Mouse (Mus musculus) embryonic facial prominence, embryonic 14.5 days (tissue): ENCODE data around the gene Esr1. TPM values are rescaled to one million over a fixed set of nuclear protein-coding genes. Genes with fewer than 3 reads are reported as not detected.
A peak's percentile ranks its signal among the peaks of the same experiment; 100 is the strongest.

Source experiments
- ATAC-seq: fragments of 200-750 bp; cut with Nextera tagmentation; 2 replicates; pipeline ENCODE4 v1.8.0; 2017; ENCODE audit warnings: low read depth, moderate number of reproducible peaks, moderate TSS enrichment
- DNase-seq: peaks from one replicate; pipeline ENCODE4 v3.0.0-alpha.2; 2015; ENCODE audit warnings: low spot score
- H3K27ac ChIP-seq: fragments of 300-500 bp; sonication (generic); replicated peaks from 2 replicates; pipeline ENCODE4 v1.5.1; 2014; ENCODE audit warnings: low read depth, mild to moderate bottlenecking, low read length, moderate library complexity
- H3K27me3 ChIP-seq: fragments of 300-500 bp; sonication (generic); replicated peaks from 2 replicates; pipeline ENCODE4 v1.6.1; 2014; ENCODE audit warnings: low read length; ENCODE audit not compliant: control insufficient read depth, insufficient read depth
- H3K36me3 ChIP-seq: fragments of 300-500 bp; sonication (generic); 2 replicates; pipeline ENCODE4 v1.6.1; 2014; ENCODE audit warnings: low read length, mixed read lengths; ENCODE audit not compliant: control insufficient read depth, insufficient read depth
- H3K4me1 ChIP-seq: fragments of 300-500 bp; sonication (generic); 2 replicates; pipeline ENCODE4 v1.6.1; 2014; ENCODE audit warnings: antibody characterized with exemption, low read length; ENCODE audit not compliant: control insufficient read depth, insufficient read depth
- H3K4me2 ChIP-seq: fragments of 300-500 bp; sonication (generic); 2 replicates; pipeline ENCODE4 v1.6.1; 2014; ENCODE audit warnings: low read depth, mild to moderate bottlenecking, low read length, moderate library complexity, mixed read lengths
- H3K4me3 ChIP-seq: fragments of 300-500 bp; sonication (generic); 2 replicates; pipeline ENCODE4 v1.5.1; 2014; ENCODE audit warnings: low read depth, mild to moderate bottlenecking, low read length
- H3K9ac ChIP-seq: fragments of 300-500 bp; sonication (generic); 2 replicates; pipeline ENCODE4 v1.6.1; 2014; ENCODE audit warnings: low read depth, mild to moderate bottlenecking, low read length, moderate library complexity, mixed read lengths
- H3K9me3 ChIP-seq: fragments of 300-500 bp; sonication (generic); 2 replicates; pipeline ENCODE4 v1.6.1; 2016; ENCODE audit warnings: low read length; ENCODE audit not compliant: control insufficient read depth
- WGBS: fragments of 180-500 bp; shearing (Covaris S2); extraction: QIAGEN DNeasy Blood & Tissue Kit; methylation state at CpG from one replicate; pipeline ENCODE4 v1.1.7; 2014; 5-methylcytosine and 5-hydroxymethylcytosine counted together
- polyA plus RNA-seq: library from polyadenylated mRNA; unstranded; fragments of >200 nt; fragmentation: Nextera tagmentation; extraction: Ambion mirVana; gene quantifications from 2 replicates; pipeline ENCODE4 v1.2.1, GENCODE M21; 2014

Esr1 gene
- polyA plus RNA-seq, 1 experiment from 2014 or later, result 0.82 TPM

DNA sequence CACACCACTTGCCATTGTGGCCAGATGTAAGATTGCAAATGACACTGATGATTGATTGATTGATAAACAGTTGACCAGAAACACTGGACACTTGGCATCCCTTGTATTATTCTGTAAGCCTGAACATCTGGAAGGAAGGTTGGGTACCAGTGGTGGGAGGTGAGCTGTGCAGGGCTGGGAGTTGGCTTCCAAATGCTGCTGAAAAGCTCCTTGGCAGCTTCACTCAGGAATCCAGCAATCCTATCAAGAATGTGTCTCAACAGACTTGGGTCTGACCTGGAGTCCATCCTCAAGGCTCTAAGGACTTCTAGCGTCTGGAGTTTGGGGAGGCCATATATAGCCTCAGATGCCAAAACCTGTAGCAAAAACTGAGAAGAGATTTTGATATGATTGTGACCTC lies 403.6 kb downstream of the Esr1 start:
- no peak for DNase-seq
- Histone ChIP-seq H3K27ac (no peak overlapping the region), H3K9me3 (no peaks in the 10 kb centered on the region), H3K4me3 (no peak overlapping the region), H3K9ac (no peak overlapping the region), H3K36me3 (no peaks in the 10 kb centered on the region), H3K4me2 (no peak overlapping the region), H3K4me1 (no peaks in the 10 kb centered on the region), H3K27me3 (no peaks in the 10 kb centered on the region)
- no peak for ATAC-seq
- 63% methylated on average over 1 of the region's 1 CpGs for WGBS

DNA sequence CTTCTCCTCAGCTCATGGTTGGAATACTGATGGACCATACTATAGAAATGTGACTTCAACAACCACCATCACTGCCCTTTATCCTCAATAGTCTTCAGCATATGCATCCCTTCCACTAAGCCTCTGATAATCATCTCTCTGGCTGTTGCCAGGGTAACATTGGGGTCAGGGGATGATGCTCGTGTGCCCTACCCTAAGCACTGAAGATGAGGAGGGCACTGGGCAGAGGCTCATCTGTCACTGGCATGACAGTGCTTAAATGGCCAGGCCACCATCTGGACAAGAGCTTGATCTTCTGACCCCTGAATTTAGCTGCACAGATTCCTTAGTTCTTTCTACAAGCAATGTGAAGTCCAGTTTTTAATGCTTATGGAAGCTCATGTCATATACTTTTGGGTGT lies 405.8 kb downstream of the Esr1 start:
- H3K4me1 ChIP-seq, result no peaks in the 10 kb centered on the region
- no peaks in the 10 kb centered on the region for H3K36me3 ChIP-seq
- no peak overlapping the region for H3K4me3 ChIP-seq
- 53% methylated on average over 1 of the region's 1 CpGs for WGBS
- DNase-seq (no peak), ATAC-seq (no peak)
- H3K9me3 ChIP-seq, result no peaks in the 10 kb centered on the region
- H3K27ac ChIP-seq, result no peak overlapping the region
- no peak overlapping the region for H3K4me2 ChIP-seq
- H3K27me3 ChIP-seq, result no peaks in the 10 kb centered on the region
- H3K9ac ChIP-seq, result no peak overlapping the region

DNA sequence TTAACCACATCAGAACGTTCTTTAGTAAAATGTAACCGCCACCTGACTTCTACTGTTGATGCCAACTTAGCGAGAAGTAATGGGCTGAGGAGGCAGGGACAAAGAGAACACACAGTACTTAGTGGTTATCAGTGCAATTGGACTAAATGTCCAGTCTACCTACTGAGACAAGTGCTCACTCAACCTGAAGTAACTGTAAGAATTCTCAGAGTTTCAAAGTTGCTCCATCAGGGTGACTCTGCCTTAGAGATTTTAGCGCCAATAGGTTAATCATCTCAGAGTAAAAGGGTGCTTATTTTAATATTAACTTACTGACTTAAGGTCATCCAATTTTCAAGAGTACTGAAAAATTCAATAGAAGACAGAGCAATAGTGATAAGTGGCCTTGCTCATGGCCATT lies 414.5 kb downstream of the Esr1 start:
- DNase-seq (no peak), ATAC-seq (no peak)
- Histone ChIP-seq H3K4me2 (no peak overlapping the region), H3K4me3 (no peak overlapping the region), H3K4me1 (no peaks in the 10 kb centered on the region), H3K27me3 (no peaks in the 10 kb centered on the region), H3K27ac (no peak overlapping the region), H3K36me3 (no peaks in the 10 kb centered on the region), H3K9me3 (no peaks in the 10 kb centered on the region), H3K9ac (no peak overlapping the region)
- 95% methylated on average over 4 of the region's 4 CpGs for WGBS

DNA sequence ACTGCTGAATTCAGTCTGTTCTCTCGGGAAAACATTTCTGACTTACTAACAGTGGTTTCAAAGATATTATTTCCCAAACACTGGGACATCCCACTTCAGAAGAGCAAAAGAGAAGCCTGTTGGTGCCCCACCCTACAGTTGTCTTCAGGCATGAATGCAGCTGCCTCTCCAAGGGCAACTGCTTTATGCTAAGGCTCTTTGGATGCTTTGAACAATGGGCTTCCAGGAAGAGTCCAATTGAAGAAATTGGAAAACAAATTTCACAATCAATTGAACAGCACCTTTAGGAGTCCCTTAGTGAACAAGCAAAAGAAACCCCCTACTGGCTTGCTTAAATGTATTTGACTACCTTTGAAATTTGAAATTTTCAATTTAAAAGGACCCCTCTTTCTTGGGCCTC lies 415.8 kb downstream of the Esr1 start:
- Histone ChIP-seq H3K9me3 (no peaks in the 10 kb centered on the region), H3K4me2 (no peak overlapping the region), H3K27ac (no peak overlapping the region), H3K4me1 (no peaks in the 10 kb centered on the region), H3K27me3 (no peaks in the 10 kb centered on the region), H3K4me3 (no peak overlapping the region), H3K9ac (no peak overlapping the region), H3K36me3 (0 out of 2 replicates have a peak, but pooled peaks cover 9% of the 10 kb centered on the region)
- 91% methylated on average over 1 of the region's 1 CpGs for WGBS
- no peak for DNase-seq
- no peak for ATAC-seq

DNA sequence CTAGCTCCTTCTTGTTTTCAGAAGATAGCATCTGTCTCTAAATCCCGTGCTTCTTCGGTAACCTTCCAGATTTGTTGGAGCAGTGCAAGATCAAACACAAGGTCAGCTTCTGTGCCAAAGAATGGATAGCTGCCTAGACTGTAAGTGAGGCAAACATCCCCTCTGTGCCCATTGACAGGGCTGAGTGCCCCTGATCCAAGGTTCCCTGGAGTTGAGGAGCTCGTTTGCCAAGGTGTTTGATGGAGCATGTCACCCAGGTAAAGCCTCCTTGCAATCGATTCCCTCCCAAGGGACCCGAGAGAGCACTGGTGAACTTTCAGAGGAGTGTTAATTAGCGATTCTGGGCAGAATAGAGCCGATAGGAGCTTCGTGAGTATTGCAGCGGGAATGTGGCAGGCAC lies 416.9 kb downstream of the Esr1 start:
- Histone ChIP-seq H3K4me1 (no peaks in the 10 kb centered on the region), H3K9ac (no peak overlapping the region), H3K4me2 (no peak overlapping the region), H3K4me3 (no peak overlapping the region), H3K27ac (no peak overlapping the region), H3K36me3 (peaks cover 19% of the 10 kb centered on the region), H3K27me3 (no peaks in the 10 kb centered on the region), H3K9me3 (no peaks in the 10 kb centered on the region)
- DNase-seq, result no peak
- 89% methylated on average over 9 of the region's 9 CpGs for WGBS
- ATAC-seq, result no peak

DNA sequence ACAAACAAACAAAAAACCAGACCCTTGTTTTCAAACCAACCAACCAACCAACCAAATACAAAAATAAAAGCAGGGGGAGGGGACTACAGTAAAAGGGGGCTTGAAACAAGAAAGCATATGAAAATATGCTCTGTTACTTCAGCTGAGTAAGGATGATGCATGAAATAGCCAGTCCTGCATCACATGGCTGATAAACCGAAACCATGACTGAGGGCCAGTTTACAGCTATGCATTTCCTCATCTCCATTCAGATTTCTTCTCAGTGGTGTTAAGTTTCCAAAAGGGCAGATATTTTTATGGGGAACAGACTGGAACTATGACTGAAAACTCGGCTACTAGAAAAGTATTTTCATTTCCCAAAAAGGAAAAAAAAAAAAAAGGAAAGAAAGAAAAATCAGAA lies 417.8 kb downstream of the Esr1 start:
- no peaks in the 10 kb centered on the region for H3K9me3 ChIP-seq
- no peaks in the 10 kb centered on the region for H3K4me1 ChIP-seq
- H3K4me3 ChIP-seq, result no peak overlapping the region
- H3K36me3 ChIP-seq, result peaks cover 19% of the 10 kb centered on the region
- WGBS, result 55% methylated on average over 2 of the region's 2 CpGs
- ATAC-seq (no peak), DNase-seq (no peak)
- no peaks in the 10 kb centered on the region for H3K27me3 ChIP-seq
- H3K27ac ChIP-seq, result no peak overlapping the region
- no peak overlapping the region for H3K9ac ChIP-seq
- H3K4me2 ChIP-seq, result no peak overlapping the region

DNA sequence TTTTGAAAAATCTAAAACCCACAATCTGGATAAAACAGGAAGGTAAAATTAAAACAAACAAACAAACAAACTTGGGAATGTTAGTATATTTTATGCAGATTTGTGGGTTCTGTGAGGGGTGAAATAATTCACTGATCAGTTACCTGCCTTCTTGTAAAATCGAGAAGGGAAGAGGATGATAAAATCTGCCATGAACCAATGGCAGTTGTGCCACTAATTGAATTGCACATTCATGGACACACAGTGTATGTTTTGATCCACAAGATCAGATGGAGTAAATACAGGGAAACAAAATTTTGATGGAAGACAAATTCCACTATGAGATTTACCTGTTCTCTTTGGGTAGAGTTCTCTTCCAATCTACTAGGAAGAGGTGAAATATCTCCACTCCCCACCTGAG lies 418.5 kb downstream of the Esr1 start:
- Histone ChIP-seq H3K36me3 (peaks cover 19% of the 10 kb centered on the region), H3K27ac (no peak overlapping the region), H3K4me2 (no peak overlapping the region), H3K4me1 (no peaks in the 10 kb centered on the region), H3K4me3 (no peak overlapping the region), H3K9ac (no peak overlapping the region), H3K9me3 (no peaks in the 10 kb centered on the region), H3K27me3 (no peaks in the 10 kb centered on the region)
- ATAC-seq (no peak), DNase-seq (no peak)
- 88% methylated on average over 1 of the region's 1 CpGs for WGBS

DNA sequence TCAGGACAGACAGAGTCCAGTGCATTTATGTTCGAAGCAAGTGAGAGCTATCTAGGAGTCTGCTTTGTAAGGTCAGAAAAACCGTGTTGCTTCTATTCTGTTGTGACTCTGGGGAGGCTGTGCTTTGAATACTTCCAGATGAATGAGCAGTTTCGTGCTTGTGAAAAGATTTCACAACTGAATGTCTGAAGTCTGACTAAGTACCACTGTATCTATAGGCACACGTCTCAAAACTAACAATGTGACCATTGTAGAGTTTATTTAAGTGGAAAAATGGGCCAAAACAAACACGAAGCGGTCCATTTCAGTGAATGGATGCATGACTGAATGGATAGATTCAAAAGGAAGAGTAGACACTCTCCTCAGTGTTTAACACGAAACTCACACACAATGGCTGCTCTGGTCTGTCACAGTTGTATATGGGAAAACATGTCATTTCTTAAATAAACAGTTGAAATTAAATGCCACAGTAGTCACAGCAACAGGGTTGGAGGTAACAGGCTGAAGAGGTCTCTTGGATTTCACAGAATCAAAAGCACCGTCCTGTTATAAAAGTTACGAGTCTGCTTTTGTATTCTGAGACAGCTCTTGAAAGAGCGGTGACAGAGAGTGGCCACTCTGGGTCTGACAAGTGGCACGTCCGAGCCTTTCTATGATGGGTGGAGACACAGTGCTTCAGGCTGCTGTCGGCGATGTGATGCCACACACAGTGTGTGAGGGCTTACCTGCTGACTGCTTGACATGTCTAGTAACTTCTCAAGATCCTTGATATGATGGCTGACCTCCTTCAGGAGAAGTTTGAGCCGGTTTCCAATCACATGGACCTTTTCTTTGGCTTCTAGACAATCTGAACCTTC lies 421.0 kb downstream of the Esr1 start:
- H3K4me2 ChIP-seq, result no peak overlapping the region
- DNase-seq (peak; percentile 2), ATAC-seq (no peak)
- H3K4me3 ChIP-seq, result no peak overlapping the region
- no peaks in the 10 kb centered on the region for H3K27me3 ChIP-seq
- no peak overlapping the region for H3K27ac ChIP-seq
- peaks cover 29% of the 10 kb centered on the region for H3K36me3 ChIP-seq
- no peaks in the 10 kb centered on the region for H3K9me3 ChIP-seq
- H3K9ac ChIP-seq, result no peak overlapping the region
- no peaks in the 10 kb centered on the region for H3K4me1 ChIP-seq
- 74% methylated on average over 15 of the region's 15 CpGs for WGBS

DNA sequence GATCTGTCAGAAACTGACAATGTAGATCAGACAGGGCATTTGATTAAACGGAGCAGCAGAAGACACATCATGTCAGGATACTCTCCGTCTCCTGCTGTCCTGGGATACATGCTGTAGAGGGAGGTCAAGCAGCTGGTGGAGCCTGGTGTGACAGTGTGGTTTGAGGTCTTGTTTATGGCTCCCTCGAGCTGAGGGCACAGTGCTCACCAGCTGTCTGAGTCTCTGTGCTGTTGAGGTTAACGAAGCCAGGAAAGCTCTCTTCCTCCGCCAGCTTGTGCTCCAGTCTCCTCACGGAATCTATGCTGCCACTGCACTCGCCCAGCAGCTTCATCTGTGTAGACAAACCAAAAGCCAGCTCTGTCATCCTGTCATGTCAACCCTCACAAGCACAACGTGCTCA lies 429.9 kb downstream of the Esr1 start:
- H3K27me3 ChIP-seq, result no peaks in the 10 kb centered on the region
- DNase-seq (no peak), ATAC-seq (no peak)
- H3K9me3 ChIP-seq, result no peaks in the 10 kb centered on the region
- H3K4me1 ChIP-seq, result no peaks in the 10 kb centered on the region
- no peak overlapping the region for H3K4me3 ChIP-seq
- H3K4me2 ChIP-seq, result no peak overlapping the region
- H3K36me3 ChIP-seq, result peaks cover 42% of the 10 kb centered on the region
- WGBS, result 65% methylated on average over 8 of the region's 8 CpGs
- H3K9ac ChIP-seq, result no peak overlapping the region
- no peak overlapping the region for H3K27ac ChIP-seq
